Mouse (Mus musculus) skeletal muscle tissue, adult 2 months (tissue): Measurements from ENCODE around the gene Rad51b.

Experiments used
- DNase-seq: peaks from one replicate; pipeline ENCODE4 v3.0.0-alpha.2; 2012; ENCODE audit warnings: low read depth, low spot score

Rad51b gene

DNA sequence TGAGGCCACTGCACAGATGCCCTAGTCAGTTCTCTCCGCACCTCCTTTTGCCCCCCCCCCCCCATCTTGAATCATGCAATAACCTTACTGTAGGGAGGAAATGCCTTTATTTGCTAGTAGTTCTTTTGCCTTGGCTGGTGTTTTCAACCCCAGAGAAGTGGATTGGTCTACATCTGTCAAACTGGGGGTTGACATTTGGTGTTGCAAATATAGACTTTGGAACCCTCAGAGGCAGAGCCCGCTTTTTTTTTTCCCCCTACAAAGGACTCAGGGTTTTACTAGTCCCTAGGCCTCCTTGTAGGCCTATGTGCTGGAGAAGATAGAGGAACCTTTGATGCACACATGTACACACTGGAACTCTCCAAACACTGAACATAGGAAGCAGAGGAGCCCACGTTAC lies 501.4 kb downstream of the Rad51b start:
- no peak for DNase-seq

DNA sequence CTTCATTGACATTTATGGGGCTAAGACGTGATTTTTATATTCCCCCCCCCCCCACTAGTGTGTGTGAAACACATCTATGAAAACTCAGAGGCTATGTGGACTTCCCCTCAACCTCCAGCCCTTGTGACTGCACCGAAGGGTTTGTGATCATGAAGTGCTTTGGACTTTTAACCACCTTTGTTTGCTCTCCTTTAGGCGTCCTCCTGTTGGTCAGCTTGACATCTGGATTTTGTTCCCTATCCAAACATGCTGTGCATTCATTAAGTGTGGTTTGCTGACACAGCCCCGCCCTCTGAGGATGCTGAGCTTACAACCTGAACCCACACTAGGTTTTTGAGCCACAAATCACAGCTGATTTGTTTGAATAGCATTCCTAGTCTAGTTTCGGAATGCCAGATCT lies 502.3 kb downstream of the Rad51b start:
- DNase-seq: no peak

DNA sequence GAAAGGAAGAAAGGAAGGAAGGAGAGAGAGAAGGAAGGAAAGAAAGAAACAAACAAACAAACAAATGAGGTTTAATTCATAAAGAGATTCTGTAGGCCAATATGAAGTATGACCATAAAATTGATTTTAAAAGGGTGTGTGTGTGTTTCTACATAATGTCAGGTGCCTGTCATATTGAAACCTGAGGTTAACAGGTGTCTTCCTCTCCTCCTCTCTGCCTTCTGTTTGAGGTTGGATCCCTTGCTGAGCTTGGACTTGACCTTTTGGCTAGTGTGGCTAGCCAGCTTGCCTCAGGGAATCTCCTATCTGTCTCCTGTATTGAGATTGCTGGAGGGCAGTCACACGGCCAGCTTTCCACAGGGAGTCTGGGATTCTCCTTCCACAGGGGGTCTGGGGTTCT lies 506.6 kb downstream of the Rad51b start:
- no peak for DNase-seq

DNA sequence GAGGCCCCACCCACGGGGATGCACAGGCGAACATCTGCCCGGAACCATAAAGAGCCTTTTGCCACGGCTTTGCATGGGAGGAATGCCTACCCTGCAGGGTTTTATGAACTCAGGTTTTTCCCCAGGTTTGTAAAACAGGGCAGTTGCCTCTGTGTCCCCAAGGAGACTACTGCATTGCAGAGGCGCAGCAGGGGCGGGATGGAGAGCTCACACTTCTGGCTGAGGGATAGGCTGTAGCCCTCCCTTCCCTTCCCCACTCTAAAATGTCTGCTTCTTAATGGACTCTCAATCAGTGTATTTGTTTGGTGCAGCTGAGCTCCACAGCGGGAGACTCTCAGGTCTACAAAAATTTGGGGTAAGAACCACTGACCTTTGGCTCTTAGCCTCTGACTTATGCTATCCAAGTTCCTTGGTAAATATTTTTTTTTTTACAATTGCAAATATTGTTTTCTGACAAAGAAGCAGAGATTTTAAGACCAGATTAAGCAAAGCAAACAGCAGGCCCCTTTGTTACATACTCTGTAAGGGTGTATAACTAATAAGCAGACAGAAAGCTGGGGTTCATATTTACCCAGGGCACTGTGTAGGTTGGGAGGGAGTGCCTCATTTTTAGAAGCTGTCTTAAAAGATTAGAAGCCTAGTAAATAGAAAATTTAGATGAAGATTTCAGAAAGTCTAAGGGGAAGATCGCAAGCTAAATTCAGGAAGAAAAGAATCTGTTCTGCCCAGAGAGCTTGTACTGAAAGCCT lies 507.9 kb downstream of the Rad51b start:
- no peak for DNase-seq

DNA sequence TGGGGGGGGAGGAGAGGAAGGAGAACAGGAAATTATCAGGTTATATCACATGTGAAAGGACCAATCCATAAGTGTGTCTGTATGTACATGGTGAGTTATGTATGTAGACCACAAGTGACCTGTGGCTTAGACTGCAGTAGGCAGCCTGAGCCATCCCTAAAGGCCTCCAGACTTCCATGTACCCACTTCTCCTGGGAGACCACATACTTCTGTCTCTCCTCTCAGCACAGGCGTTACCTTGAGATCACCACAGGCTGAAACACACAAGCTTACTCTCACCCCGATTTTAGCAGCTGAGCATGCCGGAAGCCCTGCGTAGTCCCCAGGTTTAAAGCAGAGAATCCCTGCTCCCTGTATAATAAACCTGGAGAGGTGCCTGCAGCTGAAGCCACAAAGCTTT lies 509.9 kb downstream of the Rad51b start:
- no peak for DNase-seq

DNA sequence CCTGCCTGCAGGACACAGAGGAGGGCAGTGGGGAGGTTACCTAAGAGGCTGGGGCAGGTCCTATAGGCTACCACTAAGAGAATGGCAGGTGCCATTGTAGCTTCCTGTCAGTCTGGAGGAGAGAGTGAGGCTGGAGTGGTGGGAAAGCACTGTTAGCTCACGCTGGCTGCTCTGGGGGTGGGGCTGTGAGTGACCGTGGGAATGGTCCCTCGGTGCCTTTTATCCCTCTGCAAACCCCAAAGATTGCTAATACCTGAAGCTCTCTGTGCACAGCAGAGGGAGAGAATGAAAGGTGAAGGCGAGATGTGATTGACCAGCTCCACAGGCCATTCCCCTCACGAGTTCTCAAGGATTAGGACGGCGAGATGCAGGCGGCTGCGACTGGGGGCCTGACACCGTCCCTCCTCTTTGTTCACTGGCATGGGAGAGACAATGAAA lies 510.3 kb downstream of the Rad51b start:
- DNase-seq: no peak

DNA sequence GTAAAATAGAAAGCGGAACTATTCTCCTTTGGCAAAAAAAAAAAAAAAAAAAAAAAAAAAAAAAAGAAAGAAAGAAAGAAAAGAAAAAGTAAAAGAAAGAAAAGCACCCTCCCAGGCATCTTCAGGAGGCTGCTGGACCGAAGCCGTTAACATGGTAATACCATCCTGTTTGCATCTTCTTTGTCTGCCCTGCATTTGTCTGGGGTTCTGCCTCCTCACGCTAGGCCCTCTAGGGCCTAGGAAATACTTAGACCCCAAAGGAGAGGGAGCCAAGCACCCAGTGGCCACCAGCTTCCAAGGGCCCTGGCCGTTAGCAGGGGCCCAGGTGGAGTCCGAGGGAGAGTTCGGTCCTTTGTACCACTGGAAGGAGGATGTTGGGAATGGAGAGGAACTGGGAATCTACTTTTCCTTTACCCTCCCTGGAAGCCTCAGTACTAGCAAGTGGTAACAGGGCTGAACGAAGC lies 510.9 kb downstream of the Rad51b start:
- no peak for DNase-seq

DNA sequence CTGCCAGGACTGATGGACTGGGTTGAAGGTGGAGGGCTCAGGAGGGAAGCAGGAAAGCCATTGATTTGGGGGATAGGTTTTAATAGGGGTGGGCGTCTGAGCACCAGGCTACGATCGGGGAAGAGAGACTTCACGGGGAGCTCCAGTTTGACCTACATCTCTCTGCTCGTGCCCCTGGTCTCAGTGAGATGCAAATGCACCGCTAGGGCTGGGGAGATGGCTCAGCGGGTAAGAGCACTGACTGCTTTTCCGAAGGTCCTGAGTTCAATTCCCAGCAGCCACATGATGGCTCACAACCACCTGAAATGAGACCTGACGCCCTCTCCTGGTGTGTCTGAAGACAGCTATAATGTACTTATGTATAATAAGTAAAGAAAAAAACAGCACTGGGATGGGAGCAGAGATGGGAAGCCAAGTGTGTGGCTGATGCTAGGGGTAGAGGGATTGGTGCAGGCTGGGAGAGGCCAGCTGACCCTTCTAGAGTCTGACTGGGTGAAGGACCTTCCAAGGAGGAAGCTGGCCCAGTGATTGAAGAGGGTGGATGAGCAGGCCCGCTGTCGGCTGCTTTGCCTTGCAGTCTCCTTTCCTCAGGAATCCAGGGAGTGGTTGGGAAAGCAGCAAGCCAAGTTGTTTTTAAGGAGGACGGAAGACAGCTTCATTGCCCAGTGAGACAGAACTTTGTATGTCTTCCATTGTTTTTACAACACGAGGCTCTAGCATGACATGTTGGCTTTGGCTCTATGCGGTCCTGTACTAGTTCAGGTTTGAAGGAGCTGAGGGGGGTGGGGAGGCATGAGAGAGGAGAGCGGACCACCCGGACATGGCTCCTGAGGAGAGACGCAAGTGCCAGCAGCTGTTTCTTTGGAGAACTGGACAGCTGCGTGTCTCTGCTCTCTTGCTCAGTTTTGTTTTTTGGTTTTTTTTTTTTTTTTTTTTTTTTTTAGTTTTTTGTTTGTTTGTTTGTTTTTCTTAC lies 511.6 kb downstream of the Rad51b start:
- DNase-seq: no peak

DNA sequence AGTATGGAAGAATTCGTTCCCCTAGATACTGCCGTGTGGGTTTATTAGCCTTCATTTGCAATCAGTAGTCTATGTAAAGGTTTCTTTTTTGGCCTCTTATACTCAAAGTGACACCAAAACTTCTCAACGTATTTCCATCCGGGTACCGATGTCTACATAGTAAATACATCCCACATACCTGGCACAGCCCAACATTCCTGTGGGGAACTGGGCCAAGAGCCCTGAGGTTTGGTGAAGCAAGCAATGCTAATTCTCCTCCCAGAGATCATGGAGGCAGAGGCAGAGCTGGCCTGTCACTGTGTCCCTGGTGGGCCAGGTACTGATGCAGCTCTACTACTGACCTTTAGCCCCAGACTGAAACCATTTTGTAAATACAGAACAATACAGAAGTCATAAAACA lies 512.4 kb downstream of the Rad51b start:
- DNase-seq: no peak

DNA sequence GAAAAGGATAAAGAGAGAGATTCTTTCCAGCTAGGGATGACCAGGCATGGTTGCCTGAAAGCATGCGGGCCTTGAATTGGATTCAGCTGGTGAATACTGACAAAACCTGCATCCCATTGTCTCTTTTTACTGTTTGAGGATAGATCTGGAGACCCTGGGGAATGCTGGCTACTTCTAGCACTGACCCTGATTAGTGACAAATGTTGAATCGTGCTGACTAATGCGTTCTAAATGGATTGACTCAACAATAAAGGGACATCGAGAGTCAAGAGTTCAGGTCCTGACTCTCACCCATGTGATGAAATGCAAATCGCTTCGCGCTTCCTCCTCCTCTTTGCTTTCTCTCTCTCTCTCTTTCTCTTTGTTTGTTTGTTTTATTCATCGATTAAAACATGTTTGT lies 515.3 kb downstream of the Rad51b start:
- no peak for DNase-seq

DNA sequence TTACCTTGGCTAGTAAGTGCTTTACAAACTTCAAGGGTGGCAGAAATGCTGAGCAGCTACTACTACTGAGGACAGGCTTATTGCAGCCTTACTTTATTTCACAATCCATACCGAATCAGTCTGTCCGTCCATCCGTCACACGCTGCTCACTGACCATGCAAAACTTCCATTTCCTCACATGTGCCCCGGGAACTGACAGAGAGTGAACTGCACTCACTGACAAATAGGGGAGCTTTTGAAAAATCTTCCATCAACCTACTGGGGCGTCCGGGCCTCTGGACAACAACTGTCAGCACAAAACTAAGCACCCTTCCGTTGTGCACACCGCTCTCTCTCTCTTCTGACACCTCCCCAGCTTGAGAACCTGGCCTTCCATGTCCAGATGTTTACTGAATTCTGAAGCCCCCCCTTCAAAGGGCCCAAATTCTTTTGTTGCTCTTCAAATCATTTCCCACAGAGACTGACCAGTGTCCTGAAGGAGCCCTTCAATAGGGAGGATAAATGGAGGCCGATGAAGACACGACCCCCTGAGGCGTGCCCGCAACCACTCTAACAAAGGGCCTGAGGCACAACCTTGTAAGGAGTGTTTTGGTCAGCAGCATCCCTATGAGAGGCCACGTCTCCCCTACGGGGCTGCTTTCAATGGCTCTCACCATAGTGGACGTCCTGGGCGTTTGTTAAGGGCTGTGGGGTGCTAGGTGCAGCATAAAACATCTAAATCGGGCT lies 515.9 kb downstream of the Rad51b start:
- no peak for DNase-seq

DNA sequence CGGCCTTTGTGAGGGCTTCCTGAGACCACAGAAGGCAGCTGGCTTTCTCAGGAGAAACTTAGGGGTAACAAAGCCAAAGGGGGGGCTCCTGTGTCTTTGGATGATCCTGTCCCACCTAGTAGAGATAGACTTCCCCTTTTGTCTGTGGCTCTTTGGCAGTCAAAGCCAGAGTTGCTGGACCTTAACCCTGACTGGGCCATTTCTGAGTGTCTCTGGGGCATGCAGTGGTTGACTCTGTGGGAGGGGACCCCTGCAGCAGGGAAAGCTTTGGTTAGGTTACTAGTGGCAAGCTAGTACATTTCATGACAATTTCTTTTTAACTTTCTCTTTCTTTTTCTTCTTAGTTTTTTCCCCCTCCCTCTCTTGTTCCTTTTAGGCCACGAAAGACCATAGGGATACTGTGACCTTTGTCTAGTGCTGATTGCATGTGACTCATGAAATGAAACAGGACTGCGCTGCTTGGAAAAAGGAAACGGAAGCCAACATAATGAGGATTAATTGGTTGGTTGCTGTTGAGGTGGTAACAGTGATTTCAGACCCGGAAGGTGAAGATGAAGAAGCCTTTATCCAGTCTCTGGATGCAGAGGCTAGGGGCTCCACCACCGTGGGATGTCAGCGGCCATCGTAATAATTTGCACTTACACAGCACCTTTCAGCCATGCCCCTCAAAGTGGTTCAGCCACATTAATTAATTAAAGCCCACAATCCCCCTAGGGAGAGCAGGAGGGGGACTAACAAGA lies 516.7 kb downstream of the Rad51b start:
- no peak for DNase-seq

DNA sequence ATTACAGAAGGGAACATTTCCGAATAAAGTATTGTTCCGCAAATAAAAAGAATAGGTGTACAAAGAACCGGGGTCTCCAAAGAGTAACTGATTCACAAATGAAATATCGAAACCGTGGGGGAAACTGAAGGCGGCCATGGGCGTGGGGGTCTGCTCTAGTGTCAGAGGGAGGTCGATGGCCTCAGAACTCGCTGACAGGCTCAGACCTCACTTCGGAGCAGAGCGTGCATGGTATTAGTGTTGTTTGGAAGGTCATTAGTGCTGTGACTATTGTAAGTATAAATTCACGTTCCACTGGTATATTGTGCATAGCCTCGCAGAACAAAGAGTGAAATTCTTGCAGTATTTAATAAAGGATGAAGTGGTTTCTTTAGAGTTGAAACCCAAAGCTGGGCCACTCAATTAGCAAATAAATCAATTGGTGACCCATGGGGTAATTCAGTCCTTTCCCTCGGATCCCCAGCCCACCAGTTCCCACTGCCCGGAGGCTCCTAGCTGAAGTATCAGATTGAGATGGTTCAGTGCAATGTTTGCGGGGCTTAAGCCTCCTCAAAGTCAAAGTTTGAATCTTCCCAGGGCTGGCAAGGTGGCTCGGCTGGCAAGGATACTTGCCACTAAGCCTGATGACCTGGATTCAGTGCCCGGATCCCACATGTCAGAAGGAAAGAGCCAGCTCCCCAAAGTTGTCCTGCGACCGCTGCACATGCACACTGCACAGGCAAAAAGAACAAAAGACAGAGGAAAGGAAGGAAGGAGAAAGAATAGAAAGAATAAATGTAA lies 517.4 kb downstream of the Rad51b start:
- no peak for DNase-seq

DNA sequence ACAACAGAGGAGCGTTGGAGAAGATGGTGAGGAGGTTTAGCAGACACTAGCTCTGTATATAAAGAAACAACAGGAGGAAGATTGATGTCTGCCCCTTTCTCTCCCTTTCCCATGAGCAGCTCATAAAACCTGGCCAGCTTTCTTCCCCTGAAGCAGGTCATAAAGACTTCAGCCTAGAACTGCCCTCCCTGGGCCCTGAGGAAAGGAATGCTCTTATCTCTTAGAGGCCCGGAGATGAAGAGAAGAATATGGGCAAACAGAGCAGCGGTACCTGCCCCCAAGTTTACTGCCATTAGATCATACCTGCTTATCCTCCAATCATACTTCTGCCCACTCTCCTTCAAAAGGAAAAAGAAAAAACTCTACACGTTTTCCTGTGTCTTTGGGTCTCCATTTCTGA lies 519.2 kb downstream of the Rad51b start:
- DNase-seq: no peak

DNA sequence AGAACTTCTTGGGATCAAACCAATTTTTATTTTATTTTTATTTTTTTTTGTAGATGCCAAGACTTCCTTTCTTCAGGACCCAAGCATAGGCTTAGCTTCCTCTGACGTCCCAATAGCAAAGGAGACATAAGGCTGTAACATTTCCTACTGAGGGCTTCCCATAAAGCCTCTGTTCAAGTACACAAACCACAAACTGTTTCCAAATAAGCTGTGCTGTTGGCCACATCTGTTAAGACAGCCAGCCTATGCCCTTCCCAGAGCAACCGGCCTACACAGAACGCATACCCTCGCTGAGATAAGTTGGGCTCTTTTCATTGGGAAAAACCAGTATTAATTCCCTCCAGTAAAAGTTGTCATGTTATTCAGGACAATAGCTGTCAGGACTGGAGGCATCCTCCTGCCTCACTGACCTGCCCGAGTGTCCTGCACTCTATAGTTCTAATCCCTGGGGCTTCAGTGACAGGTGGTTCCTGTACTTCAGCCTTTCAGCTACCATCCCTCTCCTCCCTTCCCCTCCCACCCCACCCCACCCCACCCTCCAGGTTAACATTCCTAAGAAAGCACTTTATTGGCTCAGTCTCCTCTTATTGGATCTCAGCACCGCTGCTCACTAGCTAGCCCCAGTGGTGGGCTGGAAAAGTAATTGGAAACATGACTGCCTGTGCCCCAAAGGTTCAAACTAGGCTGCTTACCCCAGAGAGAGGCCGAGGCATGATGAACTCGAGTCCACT lies 523.3 kb downstream of the Rad51b start:
- DNase-seq: no peak

DNA sequence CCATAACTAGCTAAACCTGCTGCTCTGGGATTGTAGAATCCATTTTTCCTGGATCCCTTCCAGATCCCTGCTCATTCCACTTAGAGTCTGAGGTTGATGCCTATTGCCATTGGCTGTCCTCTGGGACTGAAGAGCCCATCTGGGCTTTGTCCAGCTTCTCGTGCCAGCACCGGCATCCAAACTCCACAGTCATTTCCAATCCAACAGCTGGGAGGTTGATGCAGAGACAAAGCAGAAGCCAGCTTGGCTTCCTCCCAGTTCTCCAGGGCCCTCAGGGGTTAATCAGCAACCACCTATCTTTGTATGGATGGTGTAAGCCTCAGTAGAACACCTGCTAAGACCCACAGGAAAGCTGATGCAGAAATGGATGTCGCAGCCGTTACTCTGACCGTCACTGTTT lies 524.8 kb downstream of the Rad51b start:
- no peak for DNase-seq

DNA sequence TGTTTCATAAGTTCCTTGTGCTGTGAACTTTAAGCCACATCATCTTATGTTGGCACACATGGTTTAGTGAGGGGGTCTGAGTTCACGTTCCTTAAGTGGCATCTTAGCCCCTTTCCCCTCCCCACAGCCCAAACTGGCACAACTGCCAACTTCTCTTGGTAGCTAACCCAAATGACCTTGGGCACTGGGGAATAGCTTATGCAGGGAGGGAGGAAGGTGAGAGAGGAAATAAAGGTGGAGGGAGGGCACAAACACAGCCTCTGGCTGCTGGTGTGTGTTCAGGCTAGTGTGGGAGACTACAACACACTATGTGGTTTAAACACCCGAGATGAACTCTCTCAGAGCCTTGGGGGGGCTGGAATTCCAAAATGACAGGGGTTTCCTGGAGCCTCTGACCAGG lies 525.3 kb downstream of the Rad51b start:
- no peak for DNase-seq

DNA sequence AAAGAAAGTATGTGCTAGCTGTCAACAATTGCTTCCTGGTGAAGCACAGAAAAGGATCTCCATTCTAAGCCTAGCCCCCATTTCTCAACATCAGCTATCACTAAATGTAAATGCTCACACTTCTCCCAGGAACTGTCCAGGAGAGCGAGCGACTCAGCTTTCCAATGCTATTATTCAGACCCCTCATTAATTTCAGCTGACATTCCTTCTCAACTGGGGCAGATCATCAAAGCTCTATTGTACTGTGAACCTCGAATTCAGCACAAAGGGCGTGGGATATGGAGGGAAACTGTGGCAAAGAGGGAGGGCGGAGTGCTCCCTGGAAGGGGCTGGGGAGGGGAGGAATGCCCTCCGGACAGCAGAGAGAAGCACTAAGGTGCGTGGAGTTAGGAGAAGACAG lies 528.8 kb downstream of the Rad51b start:
- DNase-seq: no peak

DNA sequence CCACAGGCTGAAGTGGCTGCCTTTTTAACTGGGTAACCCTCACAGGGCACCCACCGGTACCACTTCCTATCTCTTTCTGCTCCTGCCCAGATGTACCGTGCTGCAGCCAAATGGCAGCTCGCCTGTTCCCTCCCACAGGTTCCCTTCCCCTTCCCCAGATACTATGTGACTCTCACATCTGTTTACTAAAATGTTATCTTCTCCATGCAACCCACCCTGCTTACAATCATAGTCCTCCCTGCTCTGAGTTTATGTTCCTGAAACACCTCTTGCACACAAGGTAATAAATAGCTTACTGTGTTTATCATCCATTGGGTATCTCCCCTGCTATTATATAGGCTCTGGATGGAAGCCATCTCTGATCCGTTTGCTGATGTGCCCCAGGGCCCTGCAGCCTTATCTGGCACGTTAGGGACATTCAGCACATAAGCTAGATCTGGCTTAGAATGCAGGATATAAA lies 530.2 kb downstream of the Rad51b start:
- no peak for DNase-seq

DNA sequence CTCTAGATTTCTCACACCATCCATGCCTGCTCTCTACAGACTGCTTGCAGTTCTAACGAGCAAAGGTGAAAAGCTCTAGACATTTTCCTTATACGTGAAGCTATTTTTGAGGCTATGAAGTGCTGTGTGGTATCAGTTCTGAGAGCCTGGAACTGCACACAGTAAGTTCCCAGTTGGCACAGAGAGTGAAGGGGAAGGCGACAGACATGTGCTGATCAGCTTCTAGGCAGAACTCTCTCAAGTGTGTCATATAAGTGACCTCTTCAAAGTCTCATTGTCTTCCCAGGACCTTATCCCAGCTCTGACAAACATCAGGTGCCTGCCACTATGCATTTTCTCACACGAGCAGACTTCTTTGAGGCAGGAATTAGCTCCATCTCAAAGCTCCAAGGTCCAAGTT lies 530.7 kb downstream of the Rad51b start:
- DNase-seq: no peak
